Mouse (Mus musculus) central nervous system, embryonic 11.5 days (tissue): ENCODE results near the gene Dpf2. TPM values are rescaled to one million over a fixed set of nuclear protein-coding genes. Genes with fewer than 3 reads are reported as not detected.

Experiments used
- polyA plus RNA-seq: library from polyadenylated mRNA; depleted of rRNA; stranded (reverse); fragments of >200 nt; gene quantifications from 2 replicates; pipeline ENCODE4 v1.2.3, GENCODE M21; 2012; rRNA removed

Dpf2 gene
- polyA plus RNA-seq, result 187 and 201 TPM in 2 replicates

GRCm38 (mm10) chr19:5913007-5913719 is at the start of gene Dpf2:
Dpf2 (minus strand) TSS chr19:5913010.

GRCm38 (mm10) chr19:5924713-5925093 is 11.9 kb upstream of the Dpf2 start, which contains the start of gene Cdc42ep2:
Cdc42ep2 (minus strand) TSS chr19:5924816.

GRCm38 (mm10) chr19:5894002-5894678 is 18.7 kb downstream of the Dpf2 start, which contains the start of gene Tigd3:
Tigd3 (minus strand) TSS chr19:5894149.

GRCm38 (mm10) chr19:5877618-5878361 is 35.0 kb downstream of the Dpf2 start, which contains the start of gene Slc25a45:
Slc25a45 (plus strand) TSS chr19:5877808.

GRCm38 (mm10) chr19:5874969-5875480 is 37.8 kb downstream of the Dpf2 start, which contains the start of gene Frmd8:
Frmd8 (minus strand) TSS chr19:5875274.

Other genes with a start within 250 kb of the Dpf2 start
- gene Sipa1, start 249.3 kb downstream of the Dpf2 start, polyA plus RNA-seq, result 35.6 and 40.2 TPM in 2 replicates
- 28.3 and 30.6 TPM in 2 replicates for gene Map3k11, start 224.3 kb downstream of the Dpf2 start, polyA plus RNA-seq
- gene Pcnx3, start 224.1 kb downstream of the Dpf2 start, polyA plus RNA-seq, result 79.9 and 82.1 TPM in 2 replicates
- 0.05 TPM in 1 of 2 replicates, not detected in the other for gene Kcnk7, start 208.6 kb downstream of the Dpf2 start, polyA plus RNA-seq
- gene Ehbp1l1, start 186.7 kb downstream of the Dpf2 start, polyA plus RNA-seq, result 22.1 and 44.1 TPM in 2 replicates
- gene Fam89b, start 183.4 kb downstream of the Dpf2 start, polyA plus RNA-seq, result 139 and 148 TPM in 2 replicates
- gene Ltbp3, start 172.1 kb downstream of the Dpf2 start, polyA plus RNA-seq, result 25.0 and 41.3 TPM in 2 replicates
- gene Scyl1, start 141.6 kb downstream of the Dpf2 start, polyA plus RNA-seq, result 75.2 and 92.9 TPM in 2 replicates
- gene Frmd8, start 37.7 kb downstream of the Dpf2 start, polyA plus RNA-seq, result 22.2 and 23.3 TPM in 2 replicates
- gene Slc25a45, start 35.2 kb downstream of the Dpf2 start, polyA plus RNA-seq, result 2.3 and 3.2 TPM in 2 replicates
- 9.3 and 9.8 TPM in 2 replicates for gene Tigd3, start 18.9 kb downstream of the Dpf2 start, polyA plus RNA-seq
- 2.4 and 2.9 TPM in 2 replicates for gene Cdc42ep2, start 11.8 kb upstream of the Dpf2 start, polyA plus RNA-seq
- 74.4 and 80.7 TPM in 2 replicates for gene Pola2, start 51.2 kb upstream of the Dpf2 start, polyA plus RNA-seq
- not detected in 2 replicates for gene Slc22a20, start 73.1 kb upstream of the Dpf2 start, polyA plus RNA-seq
- gene Capn1, start 102.9 kb upstream of the Dpf2 start, polyA plus RNA-seq, result 5.6 and 7.9 TPM in 2 replicates
- 29.2 and 32.8 TPM in 2 replicates for gene Syvn1, start 133.6 kb upstream of the Dpf2 start, polyA plus RNA-seq
- 53.7 and 58.8 TPM in 2 replicates for gene Mrpl49, start 144.8 kb upstream of the Dpf2 start, polyA plus RNA-seq
- 1,645 and 2,151 TPM in 2 replicates for gene Fau, start 144.8 kb upstream of the Dpf2 start, polyA plus RNA-seq
- gene Znhit2, start 148.2 kb upstream of the Dpf2 start, polyA plus RNA-seq, result 27.7 and 31.3 TPM in 2 replicates
- gene Tm7sf2, start 155.4 kb upstream of the Dpf2 start, polyA plus RNA-seq, result 42.8 and 53.5 TPM in 2 replicates
- gene Vps51, start 164.2 kb upstream of the Dpf2 start, polyA plus RNA-seq, result 74.8 and 88.1 TPM in 2 replicates
- 0.16 and 0.39 TPM in 2 replicates for gene Tmem262, start 167.0 kb upstream of the Dpf2 start, polyA plus RNA-seq
- gene Gm28374, start 169.2 kb upstream of the Dpf2 start, polyA plus RNA-seq, result 0.67 and 1.7 TPM in 2 replicates
- gene Zfpl1, start 171.9 kb upstream of the Dpf2 start, polyA plus RNA-seq, result 47.5 and 73.8 TPM in 2 replicates
- gene Cdca5, start 172.0 kb upstream of the Dpf2 start, polyA plus RNA-seq, result 35.9 and 39.7 TPM in 2 replicates
- 1.3 and 1.6 TPM in 2 replicates for gene AC131692.1, start 181.4 kb upstream of the Dpf2 start, polyA plus RNA-seq
- 2.8 and 3.9 TPM in 2 replicates for gene Naaladl1, start 192.8 kb upstream of the Dpf2 start, polyA plus RNA-seq
- gene Sac3d1, start 205.6 kb upstream of the Dpf2 start, polyA plus RNA-seq, result 41.9 and 69.7 TPM in 2 replicates
- gene Snx15, start 215.3 kb upstream of the Dpf2 start, polyA plus RNA-seq, result 27.4 and 36.9 TPM in 2 replicates
- gene Batf2, start 228.0 kb upstream of the Dpf2 start, polyA plus RNA-seq, result not detected in 2 replicates
- 55.9 and 75.4 TPM in 2 replicates for gene Arl2, start 228.5 kb upstream of the Dpf2 start, polyA plus RNA-seq